Mouse (Mus musculus) neural tube, embryonic 11.5 days (tissue): ENCODE data around the gene Cdkn1b. TPM values are rescaled to one million over a fixed set of nuclear protein-coding genes. Genes with fewer than 3 reads are reported as not detected.

Experiments used
- ATAC-seq: fragments of 200-750 bp; cut with Nextera tagmentation; 2 replicates; pipeline ENCODE4 v1.8.0; 2017; ENCODE audit warnings: moderate number of reproducible peaks, mild to moderate bottlenecking, moderate TSS enrichment, moderate library complexity; ENCODE audit not compliant: insufficient read depth, low FRiP score, low TSS enrichment
- DNase-seq: peaks from one replicate; pipeline ENCODE4 v3.0.0-alpha.2; 2015; ENCODE audit warnings: low spot score
- H3K27ac ChIP-seq: fragments of 300-500 bp; sonication (generic); 2 replicates; pipeline ENCODE4 v1.5.1; 2014; ENCODE audit warnings: low read depth, mild to moderate bottlenecking, low read length
- H3K27me3 ChIP-seq: fragments of 300-500 bp; sonication (generic); 2 replicates; pipeline ENCODE4 v1.6.1; 2014; ENCODE audit warnings: mild to moderate bottlenecking, low read length, mixed read lengths; ENCODE audit not compliant: control insufficient read depth, insufficient read depth
- H3K36me3 ChIP-seq: fragments of 300-500 bp; sonication (generic); 2 replicates; pipeline ENCODE4 v1.6.1; 2014; ENCODE audit warnings: mild to moderate bottlenecking, low read length, moderate library complexity, mixed read lengths; ENCODE audit not compliant: control insufficient read depth, insufficient read depth
- H3K4me1 ChIP-seq: fragments of 300-500 bp; sonication (generic); 2 replicates; pipeline ENCODE4 v1.6.1; 2014; ENCODE audit warnings: low read length, mixed read lengths; ENCODE audit not compliant: control insufficient read depth, insufficient read depth
- H3K4me2 ChIP-seq: fragments of 300-500 bp; sonication (generic); 2 replicates; pipeline ENCODE4 v1.6.1; 2014; ENCODE audit warnings: low read depth, mild to moderate bottlenecking, moderate library complexity
- H3K4me3 ChIP-seq: fragments of 300-500 bp; sonication (generic); 2 replicates; pipeline ENCODE4 v1.5.1; 2014; ENCODE audit warnings: low read depth, low read length
- H3K9ac ChIP-seq: fragments of 300-500 bp; sonication (generic); 2 replicates; pipeline ENCODE4 v1.6.1; 2014; ENCODE audit warnings: mild to moderate bottlenecking, low read length
- H3K9me3 ChIP-seq: fragments of 300-500 bp; sonication (generic); 2 replicates; pipeline ENCODE4 v1.6.1; 2016; ENCODE audit warnings: low read length; ENCODE audit not compliant: control insufficient read depth
- WGBS: fragments of 180-500 bp; shearing (Covaris S2); extraction: QIAGEN DNeasy Blood & Tissue Kit; methylation state at CpG from one replicate; pipeline ENCODE4 v1.1.7; 2014; 5-methylcytosine and 5-hydroxymethylcytosine counted together
- polyA plus RNA-seq: library from polyadenylated mRNA; unstranded; fragments of >200 nt; fragmentation: Nextera tagmentation; extraction: Ambion mirVana; gene quantifications from 2 replicates; pipeline ENCODE4 v1.2.1, GENCODE M21; 2014

Gene Cdkn1b
- polyA plus RNA-seq, result 17.8 and 20.7 TPM in 2 replicates

DNA sequence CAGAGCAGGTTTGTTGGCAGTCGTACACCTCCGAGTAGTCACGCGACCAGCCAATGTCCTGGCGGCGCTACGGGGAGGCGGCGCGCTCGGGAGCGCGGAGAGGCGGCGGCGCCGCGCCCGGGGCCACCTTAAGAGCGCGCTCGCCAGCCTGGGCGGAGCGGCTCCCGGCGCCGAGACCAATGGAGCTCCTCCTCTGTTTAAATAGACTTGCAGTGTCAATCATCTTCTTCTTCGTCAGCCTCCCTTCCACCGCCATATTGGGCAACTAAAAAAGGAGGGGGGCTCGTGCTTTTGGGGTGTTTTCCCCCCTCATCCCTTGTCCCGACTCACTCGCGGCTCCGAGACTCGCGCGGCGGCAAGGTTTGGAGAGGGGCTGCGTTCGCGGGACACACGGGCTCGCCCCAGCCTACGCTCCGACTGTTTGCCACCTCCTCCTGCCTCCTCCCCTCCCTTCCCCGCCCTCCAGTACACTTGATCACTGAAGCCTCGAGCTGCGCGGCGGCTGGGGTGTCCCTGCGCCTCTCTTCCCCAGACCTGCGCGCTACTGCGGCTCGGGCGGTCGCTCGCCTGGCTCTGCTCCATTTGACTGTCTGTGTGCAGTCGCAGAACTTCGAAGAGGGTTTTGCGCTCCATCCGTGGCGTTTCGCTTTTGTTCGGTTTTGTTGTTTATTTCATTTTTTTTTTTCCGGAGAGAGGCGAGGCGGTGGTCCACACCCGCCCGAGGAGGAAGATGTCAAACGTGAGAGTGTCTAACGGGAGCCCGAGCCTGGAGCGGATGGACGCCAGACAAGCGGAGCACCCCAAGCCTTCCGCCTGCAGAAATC, at the start of gene Cdkn1b:
Gene Cdkn1b (plus strand): TSS at position 212 of the 824 bp plus-strand sequence.
- peak within 1 kb of the TSS; percentile 92 for H3K27ac ChIP-seq
- DNase-seq (peak; percentile 95), ATAC-seq (peak; percentile 95)
- H3K36me3 ChIP-seq, result no peaks in the 10 kb centered on the region
- WGBS, result under 1% methylated on average over 77 of the region's 77 CpGs
- no peaks in the 10 kb centered on the region for H3K9me3 ChIP-seq
- H3K9ac ChIP-seq, result peak within 1 kb of the TSS; percentile 91
- H3K4me1 ChIP-seq, result peaks cover 15% of the 10 kb centered on the region; the same call in 1 of the 2 replicates
- H3K4me3 ChIP-seq, result peak within 1 kb of the TSS; percentile 96
- H3K4me2 ChIP-seq, result peak within 1 kb of the TSS; percentile 94
- H3K27me3 ChIP-seq, result no peaks in the 10 kb centered on the region

- Histone ChIP-seq H3K27ac (no peak overlapping the region), H3K4me3 (no peak overlapping the region), H3K27me3 (no peaks in the 10 kb centered on the region), H3K36me3 (peaks cover 15% of the 10 kb centered on the region), H3K4me1 (no peaks in the 10 kb centered on the region), H3K4me2 (no peak overlapping the region), H3K9ac (no peak overlapping the region), H3K9me3 (no peaks in the 10 kb centered on the region)
- ATAC-seq (no peak), DNase-seq (no peak)
- WGBS, result 90% methylated on average over 4 of the region's 4 CpGs
These were observed 49.3 kb upstream of the Cdkn1b start for GRCm38 (mm10) chr6:134870887-134871286.

DNA sequence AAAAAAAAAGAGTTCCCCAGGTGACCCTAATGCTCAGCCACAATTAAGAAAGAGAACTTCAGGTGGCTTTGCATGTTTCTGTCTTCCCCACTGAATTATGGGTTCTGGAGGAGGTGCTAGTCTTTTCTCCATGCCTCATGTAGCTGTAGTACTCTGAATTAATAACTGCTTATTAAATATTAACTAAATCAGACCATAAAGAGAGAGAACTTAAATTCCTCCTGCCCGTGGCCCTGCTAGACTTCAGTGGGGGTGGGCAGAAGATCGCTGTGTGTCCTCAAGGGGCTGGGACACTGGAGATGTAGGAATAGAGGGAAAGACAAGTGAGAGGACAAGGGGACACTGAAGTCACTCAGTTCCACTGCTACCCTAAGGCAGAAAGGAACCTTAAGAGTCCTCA, 48.0 kb upstream of the Cdkn1b start:
- no peaks in the 10 kb centered on the region for H3K4me1 ChIP-seq
- WGBS, result 82% methylated on average over 2 of the region's 2 CpGs
- peaks cover 15% of the 10 kb centered on the region for H3K36me3 ChIP-seq
- no peak overlapping the region for H3K27ac ChIP-seq
- ATAC-seq, result no peak
- no peaks in the 10 kb centered on the region for H3K27me3 ChIP-seq
- no peak overlapping the region for H3K4me3 ChIP-seq
- no peaks in the 10 kb centered on the region for H3K9me3 ChIP-seq
- H3K9ac ChIP-seq, result no peak overlapping the region
- DNase-seq, result no peak
- no peak overlapping the region for H3K4me2 ChIP-seq

DNA sequence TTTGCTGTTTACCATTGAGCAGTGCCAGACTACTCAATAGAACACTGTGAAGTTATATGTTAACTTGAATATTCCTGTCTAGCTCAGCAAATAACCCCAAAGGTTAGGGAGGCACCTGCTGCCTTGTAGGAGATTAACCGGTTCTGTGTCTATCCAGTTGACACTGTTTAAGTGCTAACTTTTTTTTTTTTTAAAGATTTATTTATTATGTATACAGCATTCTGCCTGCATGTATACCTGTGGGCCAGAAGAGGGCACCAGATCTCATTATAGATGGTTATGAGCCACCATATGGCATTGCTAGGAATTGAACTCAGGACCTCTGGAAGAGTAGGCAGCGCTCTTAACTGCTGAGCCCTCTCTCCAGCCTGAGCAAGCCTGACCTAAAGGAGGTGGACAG, 47.2 kb upstream of the Cdkn1b start:
- 89% methylated on average over 2 of the region's 2 CpGs for WGBS
- ATAC-seq, result no peak
- H3K36me3 ChIP-seq, result peaks cover 15% of the 10 kb centered on the region

GRCm38 (mm10) chr6:134876795-134877194, 43.4 kb upstream of the Cdkn1b start:
- peak; percentile 28 for DNase-seq
- Histone ChIP-seq H3K36me3 (no peaks in the 10 kb centered on the region), H3K4me1 (no peaks in the 10 kb centered on the region), H3K27me3 (no peaks in the 10 kb centered on the region), H3K4me3 (no peak overlapping the region), H3K27ac (no peak overlapping the region), H3K9me3 (no peaks in the 10 kb centered on the region), H3K9ac (no peak overlapping the region), H3K4me2 (no peak overlapping the region)
- no peak; the same call in 1 of the 2 replicates for ATAC-seq
- WGBS, result 90% methylated on average over 6 of the region's 6 CpGs

More for the DNA sequence above, 47.2 kb upstream of the Cdkn1b start:
- Histone ChIP-seq H3K4me1 (no peaks in the 10 kb centered on the region), H3K4me3 (no peak overlapping the region), H3K9ac (no peak overlapping the region), H3K9me3 (no peaks in the 10 kb centered on the region), H3K27me3 (no peaks in the 10 kb centered on the region), H3K4me2 (no peak overlapping the region), H3K27ac (no peak overlapping the region)
- no peak for DNase-seq

DNA sequence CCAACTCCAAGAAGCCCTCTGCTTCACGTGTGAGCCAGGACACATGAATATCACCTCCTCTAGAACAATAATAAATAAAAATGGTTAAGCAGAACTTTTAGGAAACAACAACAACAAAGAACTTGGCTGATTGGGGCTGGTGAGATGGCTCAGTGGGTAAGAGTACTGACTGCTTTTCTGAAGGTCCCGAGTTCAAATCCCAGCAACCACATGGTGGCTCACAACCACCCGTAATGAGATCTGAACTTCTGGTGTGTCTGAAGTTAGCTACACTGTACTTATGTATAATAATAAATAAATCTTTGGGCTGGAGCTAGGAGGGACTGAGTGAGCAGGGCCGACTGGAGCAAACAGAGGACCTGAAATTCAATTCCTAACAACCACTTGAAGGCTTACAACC, 42.9 kb upstream of the Cdkn1b start:
- Histone ChIP-seq H3K9me3 (no peaks in the 10 kb centered on the region), H3K4me3 (no peak overlapping the region), H3K4me1 (no peaks in the 10 kb centered on the region), H3K27me3 (no peaks in the 10 kb centered on the region), H3K9ac (no peak overlapping the region), H3K36me3 (no peaks in the 10 kb centered on the region), H3K4me2 (no peak overlapping the region), H3K27ac (no peak overlapping the region)
- peak; percentile 60 for DNase-seq
- 91% methylated on average over 4 of the region's 4 CpGs for WGBS
- ATAC-seq, result no peak

- 85% methylated on average over 1 of the region's 1 CpGs for WGBS
- no peaks in the 10 kb centered on the region for H3K9me3 ChIP-seq
- DNase-seq, result no peak
- no peak for ATAC-seq
- H3K36me3 ChIP-seq, result no peaks in the 10 kb centered on the region
- H3K27me3 ChIP-seq, result no peaks in the 10 kb centered on the region
- H3K4me3 ChIP-seq, result no peak overlapping the region
- H3K9ac ChIP-seq, result no peak overlapping the region
- no peak overlapping the region for H3K4me2 ChIP-seq
- no peaks in the 10 kb centered on the region for H3K4me1 ChIP-seq
- no peak overlapping the region for H3K27ac ChIP-seq
These were observed 42.3 kb upstream of the Cdkn1b start for GRCm38 (mm10) chr6:134877892-134878291.

DNA sequence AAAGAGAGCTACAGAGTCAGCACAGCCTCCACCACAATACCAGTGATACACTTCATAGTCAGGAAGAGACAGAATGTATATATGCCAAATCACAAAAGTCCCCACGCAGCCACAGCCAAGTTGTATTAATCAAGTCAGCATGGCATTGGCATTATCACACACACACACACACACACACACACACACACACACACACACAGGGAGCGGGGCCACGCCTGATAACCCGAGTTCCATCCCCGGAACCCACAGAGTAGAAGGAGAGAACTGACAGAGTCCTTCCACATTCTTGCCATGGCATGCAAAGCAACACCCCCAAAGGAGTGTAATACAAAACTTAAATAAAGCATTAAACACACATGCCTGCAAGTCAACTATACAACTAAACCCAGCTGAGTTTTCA, 40.6 kb upstream of the Cdkn1b start:
- no peaks in the 10 kb centered on the region for H3K9me3 ChIP-seq
- H3K27me3 ChIP-seq, result no peaks in the 10 kb centered on the region
- H3K4me2 ChIP-seq, result no peak overlapping the region
- ATAC-seq (no peak), DNase-seq (no peak)
- H3K9ac ChIP-seq, result no peak overlapping the region
- H3K4me3 ChIP-seq, result no peak overlapping the region
- no peaks in the 10 kb centered on the region for H3K36me3 ChIP-seq
- H3K27ac ChIP-seq, result no peak overlapping the region
- no peaks in the 10 kb centered on the region for H3K4me1 ChIP-seq
- WGBS, result 97% methylated on average over 5 of the region's 5 CpGs

DNA sequence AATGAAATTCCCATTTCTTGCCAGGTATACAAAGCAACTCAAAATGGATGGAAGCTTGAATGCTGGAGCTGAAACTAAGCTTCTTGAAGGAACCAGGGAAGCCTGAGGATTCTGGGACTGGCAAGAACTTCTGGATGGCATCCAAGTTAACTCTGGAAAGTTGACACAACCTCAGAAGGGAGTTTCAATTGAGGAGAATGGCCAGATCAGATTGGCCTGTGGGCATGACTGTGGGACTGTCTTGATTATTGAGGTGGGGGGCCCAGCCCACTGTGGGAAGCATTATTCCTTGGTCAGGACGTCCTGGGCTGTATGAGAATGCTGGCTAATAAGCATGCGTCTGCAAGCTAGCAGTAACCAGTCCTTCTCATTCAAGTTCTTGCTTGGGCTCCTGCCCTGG, 40.2 kb upstream of the Cdkn1b start:
- WGBS, result 79% methylated on average over 2 of the region's 2 CpGs

More for the DNA sequence above, 40.2 kb upstream of the Cdkn1b start:
- DNase-seq, result no peak
- Histone ChIP-seq H3K36me3 (no peaks in the 10 kb centered on the region), H3K4me3 (no peak overlapping the region), H3K9me3 (no peaks in the 10 kb centered on the region), H3K4me1 (no peaks in the 10 kb centered on the region), H3K4me2 (no peak overlapping the region), H3K27me3 (no peaks in the 10 kb centered on the region), H3K9ac (no peak overlapping the region), H3K27ac (no peak overlapping the region)
- no peak for ATAC-seq
